Mouse (Mus musculus): ENCODE data around the gene St3gal4.

DNA sequence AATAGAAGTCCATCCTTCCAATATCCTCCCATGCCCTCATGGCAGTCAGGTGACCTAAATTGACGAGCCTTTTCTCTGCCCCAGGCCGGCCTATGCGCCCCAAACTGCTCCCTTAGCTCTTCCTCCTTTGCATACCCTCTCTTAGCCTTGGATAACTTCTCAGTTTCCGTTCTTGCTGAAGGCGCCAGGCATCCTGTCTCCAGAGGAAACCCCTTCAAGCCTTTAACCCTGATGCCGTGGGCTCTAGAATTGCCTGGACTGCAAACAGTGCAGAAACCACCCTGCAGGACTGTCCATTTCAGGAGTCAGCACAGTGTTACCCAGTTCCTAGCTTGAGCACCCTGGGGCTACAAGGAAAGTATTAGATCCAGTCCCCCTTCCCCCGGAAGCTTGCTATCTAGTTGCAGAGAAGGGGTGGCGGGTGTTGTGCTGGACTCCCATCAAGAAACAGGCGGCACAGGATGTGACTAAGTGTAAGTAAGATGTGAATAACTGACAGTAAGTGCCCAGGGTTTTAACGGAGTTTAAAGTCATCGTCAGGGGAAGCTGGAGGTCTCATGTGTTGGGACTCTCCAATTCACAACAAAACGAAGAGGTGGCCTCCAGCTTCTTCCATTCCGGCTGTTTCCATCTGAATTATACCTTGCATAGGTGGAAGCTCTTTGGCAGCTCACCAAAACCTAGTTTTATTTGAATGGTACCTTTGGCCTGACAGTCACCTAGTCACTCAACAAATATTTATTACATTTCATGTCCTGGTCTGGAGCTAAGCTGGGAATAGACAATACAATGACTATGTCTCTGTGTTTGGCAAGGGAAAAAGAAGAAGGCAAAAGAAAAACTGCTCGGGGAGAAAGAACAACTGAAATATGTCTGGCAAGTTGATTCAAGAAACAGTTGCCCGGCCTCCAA lies 1.4 kb downstream of the St3gal4 start:
- TF ChIP-seq CTCF (IDR thresholded peaks at IDR 0.05; ENCODE audit: low read depth) (no peak), EP300 (IDR thresholded peaks at IDR 0.05; ENCODE audit: low read depth) (peak; percentile 58)
